Mouse (Mus musculus) limb, embryonic 15.5 days (tissue): ENCODE measurements around the gene Ptpra. TPM values are rescaled to one million over a fixed set of nuclear protein-coding genes. Genes with fewer than 3 reads are reported as not detected.

ENCODE experiments used
- ATAC-seq: fragments of 200-750 bp; cut with Nextera tagmentation; 2 replicates; pipeline ENCODE4 v1.8.0; 2017; ENCODE audit warnings: low read depth, moderate TSS enrichment; ENCODE audit not compliant: insufficient number of reproducible peaks, low FRiP score, low TSS enrichment
- H3K27ac ChIP-seq: fragments of 300-500 bp; sonication (generic); 2 replicates; pipeline ENCODE4 v1.5.1; 2015; ENCODE audit warnings: moderate library complexity, mild to moderate bottlenecking, inconsistent platforms
- H3K27me3 ChIP-seq: fragments of 300-500 bp; sonication (generic); 2 replicates; pipeline ENCODE4 v1.6.1; 2015; ENCODE audit warnings: inconsistent platforms
- H3K36me3 ChIP-seq: fragments of 300-500 bp; sonication (generic); 2 replicates; pipeline ENCODE4 v1.6.1; 2015; ENCODE audit warnings: inconsistent platforms
- H3K4me1 ChIP-seq: fragments of 300-500 bp; sonication (generic); 2 replicates; pipeline ENCODE4 v1.6.1; 2015; ENCODE audit warnings: inconsistent platforms
- H3K4me2 ChIP-seq: fragments of 300-500 bp; sonication (generic); 2 replicates; pipeline ENCODE4 v1.6.1; 2015; ENCODE audit warnings: mild to moderate bottlenecking, inconsistent platforms
- H3K4me3 ChIP-seq: fragments of 300-500 bp; sonication (generic); 2 replicates; pipeline ENCODE4 v1.5.1; 2015; ENCODE audit warnings: mild to moderate bottlenecking, inconsistent platforms
- H3K9ac ChIP-seq: fragments of 300-500 bp; sonication (generic); 2 replicates; pipeline ENCODE4 v1.6.1; 2015; ENCODE audit warnings: inconsistent platforms
- H3K9me3 ChIP-seq: fragments of 300-500 bp; sonication (generic); 2 replicates; pipeline ENCODE4 v1.6.1; 2016; ENCODE audit warnings: inconsistent platforms
- WGBS: fragments of 180-500 bp; shearing (Covaris S2); methylation state at CpG from one replicate; pipeline ENCODE4 v1.1.7; 2015; 5-methylcytosine and 5-hydroxymethylcytosine counted together
- polyA plus RNA-seq: library from polyadenylated mRNA; unstranded; fragments of >200 nt; fragmentation: Nextera tagmentation; extraction: Ambion mirVana; gene quantifications from 2 replicates; pipeline ENCODE4 v1.2.1, GENCODE M21; 2015

Gene Ptpra
- polyA plus RNA-seq, 1 experiment from 2014 or later = 106 TPM

DNA sequence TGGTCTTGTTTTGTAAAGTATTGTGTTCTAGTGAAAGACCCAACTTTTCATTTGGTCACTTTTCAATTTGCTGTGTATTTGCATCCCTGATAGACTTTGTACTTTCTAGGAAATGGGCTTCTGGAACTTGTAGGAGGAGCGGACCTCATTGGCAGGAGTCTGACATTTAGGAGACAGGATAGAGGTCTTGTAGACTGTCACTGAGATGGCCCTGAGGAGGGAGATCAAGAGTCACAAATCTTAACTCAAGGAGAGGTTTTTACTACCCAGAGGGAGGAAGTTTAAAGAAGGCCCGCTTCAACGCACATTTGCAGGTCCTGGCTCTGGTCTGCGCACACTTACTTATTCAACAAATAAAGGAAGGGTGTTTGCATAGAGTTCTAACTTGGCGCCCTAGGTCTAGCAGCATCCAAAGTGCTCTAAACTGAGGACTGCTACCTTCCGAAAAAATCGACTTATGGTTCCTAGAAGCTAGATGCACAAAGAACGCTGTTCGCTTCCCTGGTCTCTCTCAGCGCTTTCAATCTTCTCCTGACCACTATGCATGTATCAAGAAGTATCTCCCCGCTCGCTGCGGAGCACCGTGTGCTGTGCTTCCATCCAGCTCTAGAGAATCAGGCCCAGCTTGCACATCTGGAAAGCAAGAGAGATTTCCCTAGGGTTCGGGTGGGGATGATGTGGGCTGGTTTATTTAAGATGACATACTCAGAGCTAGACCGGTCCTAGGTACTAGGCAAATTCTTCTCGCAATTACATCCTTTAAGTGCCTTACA, 871 bp upstream of the Ptpra start:
- Histone ChIP-seq H3K9ac (peak overlapping the region; percentile 85), H3K27ac (peak overlapping the region; percentile 91; the same call in 1 of the 2 replicates), H3K36me3 (peaks cover 8% of the 10 kb centered on the region), H3K4me1 (peaks cover 24% of the 10 kb centered on the region), H3K9me3 (no peaks in the 10 kb centered on the region), H3K4me3 (peak overlapping the region; percentile 93), H3K27me3 (no peaks in the 10 kb centered on the region; the same call in 1 of the 2 replicates), H3K4me2 (peak overlapping the region; percentile 84)
- 6% methylated on average over 17 of the region's 17 CpGs for WGBS
- 0 out of 2 replicates have a peak, but pooled peaks have one; percentile 8 for ATAC-seq

DNA sequence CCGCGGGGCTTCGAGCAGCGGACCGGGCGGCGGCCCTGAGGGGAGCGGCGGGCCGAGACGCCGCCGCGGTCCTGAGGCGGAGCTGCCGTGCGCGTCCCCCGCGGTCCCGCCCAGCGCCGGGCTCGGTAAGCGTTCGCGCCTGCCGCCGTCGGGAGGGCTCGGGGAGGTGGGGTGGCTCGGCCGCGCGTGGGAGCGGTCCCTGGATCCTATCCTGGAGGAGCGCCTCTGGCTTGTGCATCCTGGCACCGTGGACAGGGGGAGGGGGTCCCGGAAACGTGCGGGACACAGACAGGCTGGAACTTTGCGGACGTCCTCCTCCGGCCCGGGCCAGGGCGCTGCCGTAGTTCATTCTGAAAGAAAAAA, 337 bp downstream of the Ptpra start:
- ATAC-seq = peak; percentile 78

DNA sequence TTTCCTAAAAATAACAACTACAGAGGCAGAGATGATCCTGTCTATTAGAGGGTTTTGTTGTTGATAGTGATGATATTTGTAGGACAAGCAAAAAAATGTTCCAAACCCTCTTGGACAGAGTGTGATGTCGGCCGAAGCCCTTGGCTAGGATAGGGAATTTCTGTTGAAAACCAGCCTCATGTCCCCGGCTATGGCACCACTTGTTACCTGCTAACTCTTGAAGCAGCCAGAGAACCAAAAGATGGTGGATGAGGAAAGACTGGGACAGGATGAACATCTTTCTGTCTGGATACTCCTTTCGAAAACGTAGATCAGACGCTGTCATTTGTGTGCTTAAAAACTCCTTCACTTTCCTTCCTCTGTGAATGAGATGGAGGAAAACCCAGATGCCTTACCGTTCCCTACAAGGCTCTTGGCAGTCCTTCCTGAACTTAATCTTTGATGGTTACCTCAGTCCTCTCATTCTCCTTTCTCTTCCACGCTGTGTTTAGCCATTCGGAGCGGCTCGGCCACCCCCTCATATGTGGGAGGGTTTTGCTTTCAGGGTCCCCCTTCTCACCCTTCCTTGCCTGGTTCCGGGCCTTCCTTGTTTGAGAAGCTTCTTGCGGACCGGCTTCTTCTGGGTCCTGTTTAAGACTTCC, 1.1 kb downstream of the Ptpra start:
- WGBS = 63% methylated on average over 14 of the region's 14 CpGs
- Histone ChIP-seq H3K9me3 (no peaks in the 10 kb centered on the region), H3K4me3 (peak overlapping the region; percentile 93), H3K27me3 (no peaks in the 10 kb centered on the region; the same call in 1 of the 2 replicates), H3K4me1 (peaks cover 24% of the 10 kb centered on the region), H3K27ac (no peak overlapping the region), H3K36me3 (no peaks in the 10 kb centered on the region), H3K4me2 (peak overlapping the region; percentile 84), H3K9ac (no peak overlapping the region)
- no peak for ATAC-seq

More for the DNA sequence above, 337 bp downstream of the Ptpra start:
- H3K27ac ChIP-seq = peak overlapping the region; percentile 91
- peak overlapping the region; percentile 93 for H3K4me3 ChIP-seq
- WGBS = under 1% methylated on average over 40 of the region's 47 CpGs
- H3K27me3 ChIP-seq = no peaks in the 10 kb centered on the region; the same call in 1 of the 2 replicates
- H3K4me2 ChIP-seq = peak overlapping the region; percentile 84
- H3K9me3 ChIP-seq = no peaks in the 10 kb centered on the region
- H3K4me1 ChIP-seq = peaks cover 24% of the 10 kb centered on the region
- 0 out of 2 replicates have a peak, but pooled peaks cover 3% of the 10 kb centered on the region for H3K36me3 ChIP-seq
- peak overlapping the region; percentile 85 for H3K9ac ChIP-seq

DNA sequence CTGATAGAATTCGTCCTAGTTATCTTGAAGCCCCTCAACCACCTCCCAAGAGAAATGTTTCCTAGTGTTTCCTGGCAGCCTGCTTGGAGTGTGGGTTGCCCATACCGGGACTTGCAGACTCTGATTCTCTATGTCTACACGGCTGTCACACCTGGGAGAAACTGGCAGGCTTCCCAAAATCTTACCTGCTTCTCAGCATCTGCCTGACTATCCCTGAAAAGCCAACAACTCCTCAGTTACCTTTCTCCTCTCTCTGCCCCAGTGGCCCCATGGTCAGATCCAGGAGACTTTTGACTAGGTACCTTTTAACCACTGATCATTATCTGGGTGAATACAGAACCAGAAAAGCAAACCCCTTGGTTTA, 1.6 kb downstream of the Ptpra start:
- no peaks in the 10 kb centered on the region; the same call in 1 of the 2 replicates for H3K27me3 ChIP-seq
- no peaks in the 10 kb centered on the region for H3K9me3 ChIP-seq
- H3K9ac ChIP-seq = no peak overlapping the region
- peaks cover 24% of the 10 kb centered on the region for H3K4me1 ChIP-seq
- 58% methylated on average over 3 of the region's 3 CpGs for WGBS
- no peaks in the 10 kb centered on the region for H3K36me3 ChIP-seq
- no peak for ATAC-seq
- H3K27ac ChIP-seq = no peak overlapping the region
- H3K4me3 ChIP-seq = peak overlapping the region; percentile 93; the same call in 1 of the 2 replicates
- H3K4me2 ChIP-seq = peak overlapping the region; percentile 84

DNA sequence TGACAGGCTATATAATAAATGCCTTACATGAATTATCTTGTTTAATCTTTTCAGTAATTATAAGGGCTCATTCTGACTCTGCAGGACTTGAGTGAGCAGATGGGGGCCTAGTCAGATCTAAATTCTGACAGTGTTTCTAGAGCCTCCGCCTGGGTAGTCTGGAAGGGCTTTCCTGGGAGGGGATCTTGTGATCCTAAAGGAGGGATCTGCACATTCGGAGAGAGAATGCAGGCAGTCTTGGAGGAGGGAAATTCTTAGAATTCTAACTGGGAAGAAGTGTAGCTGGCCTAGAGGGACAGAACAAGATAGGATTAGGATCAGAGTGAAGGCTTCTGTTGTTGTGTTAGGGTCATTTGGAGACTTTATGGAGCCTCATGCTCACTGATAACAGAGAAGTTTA, 2.2 kb downstream of the Ptpra start:
- Histone ChIP-seq H3K4me3 (no peak overlapping the region), H3K4me1 (peaks cover 24% of the 10 kb centered on the region), H3K36me3 (no peaks in the 10 kb centered on the region), H3K27me3 (no peaks in the 10 kb centered on the region; the same call in 1 of the 2 replicates), H3K27ac (no peak overlapping the region), H3K9ac (no peak overlapping the region), H3K4me2 (no peak overlapping the region), H3K9me3 (no peaks in the 10 kb centered on the region)
- WGBS = 51% methylated on average over 2 of the region's 2 CpGs
- no peak for ATAC-seq

DNA sequence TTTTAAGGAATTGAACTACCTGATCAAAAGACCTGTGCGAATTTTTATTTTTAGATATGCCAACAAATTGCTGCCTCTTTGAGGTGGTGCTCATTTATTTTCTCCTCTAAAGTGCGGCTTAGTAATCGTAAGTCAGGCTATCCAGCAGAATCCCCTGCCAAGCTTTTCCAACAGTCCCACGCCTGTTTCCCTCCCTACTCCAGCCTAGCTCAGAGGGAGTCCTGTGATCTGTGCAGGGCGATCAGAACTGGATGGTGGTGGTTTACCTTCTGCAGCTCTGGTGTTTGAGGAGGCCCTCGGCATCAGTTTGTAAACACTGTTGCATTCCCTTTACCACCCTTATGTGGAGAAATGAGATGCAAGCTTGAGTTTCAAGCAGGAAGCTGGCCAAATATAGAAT, 3.3 kb downstream of the Ptpra start:
- peaks cover 24% of the 10 kb centered on the region for H3K4me1 ChIP-seq
- 58% methylated on average over 6 of the region's 6 CpGs for WGBS
- H3K9ac ChIP-seq = no peak overlapping the region
- no peaks in the 10 kb centered on the region for H3K36me3 ChIP-seq
- H3K27ac ChIP-seq = 0 out of 2 replicates have a peak overlapping the region, but pooled peaks have one; percentile 22
- ATAC-seq = no peak
- H3K4me3 ChIP-seq = no peak overlapping the region
- no peaks in the 10 kb centered on the region; the same call in 1 of the 2 replicates for H3K27me3 ChIP-seq
- H3K9me3 ChIP-seq = no peaks in the 10 kb centered on the region
- no peak overlapping the region for H3K4me2 ChIP-seq

DNA sequence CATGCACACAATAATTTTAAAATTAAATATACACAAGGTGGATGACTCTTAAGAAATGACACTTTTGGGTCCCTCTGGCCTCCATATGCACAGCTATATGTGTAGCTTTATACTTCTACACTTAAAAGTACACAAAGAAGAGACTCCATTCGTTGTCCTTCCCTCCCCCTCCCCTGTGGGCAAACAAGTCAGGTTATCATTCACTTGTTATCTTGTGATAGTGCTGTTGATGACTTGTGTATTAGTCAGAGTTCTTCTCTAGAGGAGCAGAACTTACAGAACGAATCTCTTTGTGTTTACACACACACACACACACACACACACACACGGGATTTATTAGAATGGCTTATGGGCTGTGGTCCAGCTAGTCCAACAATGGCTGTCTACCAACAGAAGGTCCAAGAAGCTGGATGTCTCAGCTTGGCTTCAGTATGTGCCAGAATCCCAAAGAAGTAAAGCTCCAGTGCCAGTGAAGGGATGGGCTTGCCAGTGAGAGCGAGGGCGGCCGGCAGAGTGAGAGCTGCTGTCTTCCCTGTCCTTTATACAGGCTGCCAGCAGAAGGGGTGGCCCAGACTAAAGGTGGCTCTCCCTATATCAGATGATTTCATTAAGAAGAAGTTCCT, 4.8 kb downstream of the Ptpra start:
- Histone ChIP-seq H3K4me2 (no peak overlapping the region), H3K9me3 (no peaks in the 10 kb centered on the region), H3K4me1 (peaks cover 16% of the 10 kb centered on the region), H3K27ac (no peak overlapping the region), H3K36me3 (no peaks in the 10 kb centered on the region), H3K9ac (no peak overlapping the region), H3K27me3 (no peaks in the 10 kb centered on the region), H3K4me3 (no peak overlapping the region)
- 80% methylated on average over 6 of the region's 6 CpGs for WGBS
- ATAC-seq = no peak

DNA sequence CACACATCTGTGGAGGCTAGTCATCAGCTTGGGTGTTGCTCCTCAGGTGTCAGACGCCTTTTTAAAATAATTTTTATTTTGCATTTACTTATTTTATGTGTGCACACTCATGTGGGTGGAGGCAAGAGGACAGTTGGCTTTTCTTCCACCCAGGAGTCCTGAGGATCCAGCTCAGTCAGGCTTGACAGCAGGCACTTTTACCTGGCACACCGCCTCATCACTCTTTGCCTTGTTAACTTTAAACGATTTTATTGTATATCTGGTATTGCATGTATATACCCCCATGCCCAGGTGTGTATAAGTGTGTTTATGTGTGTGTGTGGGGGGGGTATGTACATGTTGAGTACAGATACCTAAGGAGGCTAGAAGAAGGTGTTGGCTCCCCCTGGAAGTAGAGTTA, 7.8 kb downstream of the Ptpra start:
- ATAC-seq = no peak
- Histone ChIP-seq H3K27ac (no peak overlapping the region), H3K36me3 (no peaks in the 10 kb centered on the region), H3K4me3 (no peak overlapping the region), H3K4me2 (no peak overlapping the region), H3K4me1 (0 out of 2 replicates have a peak, but pooled peaks cover 1% of the 10 kb centered on the region), H3K27me3 (no peaks in the 10 kb centered on the region), H3K9me3 (no peaks in the 10 kb centered on the region), H3K9ac (no peak overlapping the region)
- 86% methylated on average over 3 of the region's 3 CpGs for WGBS

DNA sequence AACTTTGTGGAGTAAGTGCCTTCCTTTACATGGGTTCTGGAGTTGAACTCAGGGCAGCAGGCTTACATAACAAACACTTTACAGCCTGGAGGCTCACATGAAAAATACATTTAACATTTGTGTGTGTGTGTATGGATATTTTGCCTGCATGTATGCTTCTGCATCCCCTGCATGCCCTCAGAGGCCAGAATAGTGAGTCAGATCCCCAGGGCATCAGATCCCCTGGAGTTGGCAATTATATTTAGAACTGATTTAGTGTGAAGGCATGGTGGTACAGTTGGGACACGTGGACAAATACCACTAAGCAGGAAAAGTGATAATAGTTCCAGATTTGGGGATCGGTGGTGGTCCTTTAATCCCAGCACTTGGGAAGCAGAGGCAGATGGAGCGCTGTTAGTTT, 9.5 kb downstream of the Ptpra start:
- Histone ChIP-seq H3K27me3 (no peaks in the 10 kb centered on the region), H3K4me2 (no peak overlapping the region), H3K9me3 (no peaks in the 10 kb centered on the region), H3K27ac (no peak overlapping the region), H3K4me3 (no peak overlapping the region), H3K4me1 (no peaks in the 10 kb centered on the region), H3K36me3 (0 out of 2 replicates have a peak, but pooled peaks cover 3% of the 10 kb centered on the region), H3K9ac (no peak overlapping the region)
- no peak for ATAC-seq
- WGBS = 88% methylated on average over 3 of the region's 3 CpGs

DNA sequence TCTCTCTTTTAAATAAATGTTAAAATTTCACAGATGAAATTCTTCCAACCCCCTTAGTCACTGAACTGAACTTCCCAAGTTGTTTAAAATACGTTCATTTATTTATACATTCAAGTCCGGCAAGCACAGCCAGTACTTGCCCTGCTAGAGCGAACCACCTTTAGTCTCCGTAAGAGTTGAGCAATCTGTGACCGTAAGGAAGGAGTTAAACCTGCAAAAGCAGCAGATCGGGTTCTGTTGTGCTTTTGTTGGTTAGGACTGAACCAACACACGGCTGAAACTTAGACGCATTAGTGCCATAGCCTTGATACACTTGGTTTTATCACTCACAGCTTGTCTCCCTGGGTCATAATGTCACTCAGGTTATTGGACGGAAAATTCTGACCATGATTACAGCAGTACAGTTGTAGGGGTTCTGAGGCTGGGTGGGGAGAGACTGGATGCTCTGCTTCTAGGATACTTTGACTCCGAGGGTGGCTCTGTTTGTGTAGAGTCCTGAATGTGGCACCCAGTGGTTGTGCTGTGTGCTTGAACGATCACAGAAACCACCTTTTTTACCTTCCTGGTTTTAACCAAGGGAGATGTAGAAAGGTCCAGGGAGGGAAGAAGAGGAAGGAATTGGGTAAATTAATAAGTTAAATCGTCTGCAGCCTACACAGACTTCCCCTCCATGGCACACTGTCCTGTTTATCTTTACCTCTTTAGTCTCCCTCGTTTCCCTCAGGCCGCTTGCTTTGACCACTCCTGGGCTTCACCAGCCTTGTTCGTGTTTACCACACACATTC, 11.4 kb downstream of the Ptpra start:
- no peaks in the 10 kb centered on the region for H3K27me3 ChIP-seq
- WGBS = 57% methylated on average over 15 of the region's 15 CpGs
- H3K4me2 ChIP-seq = no peak overlapping the region
- H3K9me3 ChIP-seq = no peaks in the 10 kb centered on the region
- ATAC-seq = no peak
- H3K9ac ChIP-seq = no peak overlapping the region
- no peaks in the 10 kb centered on the region for H3K4me1 ChIP-seq
- H3K4me3 ChIP-seq = no peak overlapping the region
- H3K27ac ChIP-seq = no peak overlapping the region
- H3K36me3 ChIP-seq = 0 out of 2 replicates have a peak, but pooled peaks cover 3% of the 10 kb centered on the region

DNA sequence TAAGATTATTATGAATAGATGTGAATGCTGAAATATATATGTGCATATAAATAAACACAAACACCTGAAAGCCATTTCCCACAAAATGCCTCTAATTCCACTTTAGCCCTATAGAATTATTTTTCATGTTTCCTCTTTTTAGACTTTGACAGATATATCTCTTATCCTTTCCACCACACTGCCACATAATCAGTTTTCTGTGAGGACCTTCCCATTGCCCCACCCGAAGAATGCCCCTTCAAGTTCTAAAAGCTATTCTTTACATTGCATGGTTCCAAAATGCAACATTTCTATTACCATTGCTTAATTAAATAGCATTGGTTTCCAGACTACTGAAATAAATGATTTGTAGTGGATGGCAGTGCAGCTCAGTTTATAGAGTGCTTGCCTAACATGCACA, 16.4 kb downstream of the Ptpra start:
- 91% methylated on average over 1 of the region's 1 CpGs for WGBS

More for the DNA sequence above, 16.4 kb downstream of the Ptpra start:
- H3K9ac ChIP-seq = no peak overlapping the region
- no peak overlapping the region for H3K27ac ChIP-seq
- H3K27me3 ChIP-seq = no peaks in the 10 kb centered on the region
- H3K4me3 ChIP-seq = no peak overlapping the region
- no peak overlapping the region for H3K4me2 ChIP-seq
- no peak for ATAC-seq
- H3K9me3 ChIP-seq = no peaks in the 10 kb centered on the region
- H3K36me3 ChIP-seq = 0 out of 2 replicates have a peak, but pooled peaks cover 3% of the 10 kb centered on the region
- peaks cover 4% of the 10 kb centered on the region; the same call in 1 of the 2 replicates for H3K4me1 ChIP-seq
